8 mouse cellular contexts compared by ENCODE assay signal in the genomic region with DNA sequence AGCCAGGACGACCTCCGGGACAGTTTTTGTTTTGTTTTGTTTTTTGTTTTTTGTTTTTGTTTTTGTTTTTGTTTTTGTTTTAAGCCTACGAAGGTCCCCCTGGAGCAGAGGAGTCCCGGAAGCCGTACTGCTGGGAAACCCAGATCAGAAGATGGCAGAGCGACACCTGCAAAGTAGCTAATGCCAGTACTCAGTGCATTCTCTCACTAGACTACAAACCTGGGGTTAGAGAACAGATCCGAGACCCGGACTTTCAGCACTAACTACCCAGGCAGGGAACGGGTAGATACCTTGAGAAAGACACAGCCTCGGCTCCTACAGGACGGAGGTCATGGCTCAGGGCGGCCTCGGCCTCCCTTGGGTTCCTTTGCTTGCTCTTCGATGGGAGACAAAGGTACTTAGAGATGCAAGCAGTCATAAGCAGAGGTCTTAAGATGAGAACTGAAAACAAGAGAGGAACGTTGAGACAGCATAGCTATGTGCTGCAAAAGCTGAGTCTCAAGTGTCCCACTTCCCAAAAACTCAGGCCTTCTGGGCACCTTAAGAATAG. TPM values are rescaled to one million over a fixed set of nuclear protein-coding genes. Genes with fewer than 3 reads are reported as not detected.
DNase-seq lines count a peak whose midpoint lies in the region; ATAC-seq and TF ChIP-seq lines count a peak whose summit lies in the region.

No protein-coding gene starts in this region.

- H3K27me3 ChIP-seq in embryonic facial prominence, embryonic 14.5 days (replicated peaks; ENCODE audit: control insufficient read depth, insufficient read depth, low read length), result peaks cover 50% of the 10 kb centered on the region
- peaks cover 28% of the 10 kb centered on the region for H3K27me3 ChIP-seq in intestine, embryonic 15.5 days (replicated peaks)
- peaks cover 32% of the 10 kb centered on the region for H3K27me3 ChIP-seq in neural tube, embryonic 12.5 days (replicated peaks)

- no peaks in the 10 kb centered on the region for H3K9me3 ChIP-seq in embryonic facial prominence, embryonic 14.5 days (ENCODE audit: control insufficient read depth, low read length)
- H3K9me3 ChIP-seq in intestine, embryonic 15.5 days, result no peaks in the 10 kb centered on the region
- H3K9me3 ChIP-seq in neural tube, embryonic 12.5 days, result no peaks in the 10 kb centered on the region

- 22% methylated on average over 15 of the region's 15 CpGs for WGBS in embryonic facial prominence, embryonic 14.5 days
- WGBS in intestine, embryonic 15.5 days, result 26% methylated on average over 15 of the region's 15 CpGs
- 15% methylated on average over 15 of the region's 15 CpGs for WGBS in neural tube, embryonic 12.5 days

- peak overlapping the region; percentile 14; the same call in 1 of the 2 replicates for H3K9ac ChIP-seq in embryonic facial prominence, embryonic 14.5 days (ENCODE audit: low read depth, low read length)
- H3K9ac ChIP-seq in intestine, embryonic 15.5 days, result no peak overlapping the region
- H3K9ac ChIP-seq in neural tube, embryonic 12.5 days, result no peak overlapping the region

- peak overlapping the region; percentile 55; the same call in 1 of the 2 replicates for H3K27ac ChIP-seq in layer of hippocampus, adult 2 months
- H3K27ac ChIP-seq in embryonic facial prominence, embryonic 14.5 days (replicated peaks; ENCODE audit: low read depth, low read length), result no peak overlapping the region; the same call in 1 of the 2 replicates
- no peak overlapping the region for H3K27ac ChIP-seq in intestine, embryonic 15.5 days
- no peak overlapping the region for H3K27ac ChIP-seq in neural tube, embryonic 12.5 days

- H3K4me1 ChIP-seq in embryonic facial prominence, embryonic 14.5 days (ENCODE audit: control insufficient read depth, insufficient read depth, low read length), result no peaks in the 10 kb centered on the region
- H3K4me1 ChIP-seq in intestine, embryonic 15.5 days (replicated peaks), result peaks cover 10% of the 10 kb centered on the region
- H3K4me1 ChIP-seq in neural tube, embryonic 12.5 days, result peaks cover 25% of the 10 kb centered on the region

- ATAC-seq in embryonic facial prominence, embryonic 14.5 days (ENCODE audit: low read depth), result peak; percentile 16; the same call in 1 of the 2 replicates
- no peak for ATAC-seq in intestine, embryonic 15.5 days
- ATAC-seq in neural tube, embryonic 12.5 days (ENCODE audit: low FRiP score, low read depth), result no peak; the same call in 1 of the 2 replicates

- no peak; the same call in 1 of the 2 replicates for TF ChIP-seq CTCF in layer of hippocampus, adult 2 months (conservative IDR thresholded peaks at IDR 0.05)

- peak overlapping the region; percentile 99 for H3K4me2 ChIP-seq in embryonic facial prominence, embryonic 14.5 days (ENCODE audit: low read depth, low read length)
- peak overlapping the region; percentile 96 for H3K4me2 ChIP-seq in intestine, embryonic 15.5 days (replicated peaks)
- peak overlapping the region; percentile 99 for H3K4me2 ChIP-seq in neural tube, embryonic 12.5 days (replicated peaks)

- no peaks in the 10 kb centered on the region for H3K36me3 ChIP-seq in embryonic facial prominence, embryonic 14.5 days (ENCODE audit: control insufficient read depth, insufficient read depth, low read length)
- no peaks in the 10 kb centered on the region for H3K36me3 ChIP-seq in intestine, embryonic 15.5 days
- no peaks in the 10 kb centered on the region for H3K36me3 ChIP-seq in neural tube, embryonic 12.5 days

- no peak for DNase-seq in layer of hippocampus, adult 2 months (ENCODE audit: low spot score in 2 of 2)
- no peak for DNase-seq in layer of hippocampus, adult 18-20 months (ENCODE audit: low spot score in 2 of 2)
- DNase-seq in embryonic facial prominence, embryonic 14.5 days (ENCODE audit: low spot score), result no peak
- no peak for DNase-seq in spleen, postnatal 36 days (ENCODE audit: low spot score in 2 of 2)
- DNase-seq in adrenal gland, postnatal 4 days (ENCODE audit: low spot score in 2 of 2), result no peak
- DNase-seq in thymus, postnatal 10 days (ENCODE audit: low spot score in 2 of 2), result no peak

- peak overlapping the region; percentile 59 for H3K4me3 ChIP-seq in layer of hippocampus, adult 2 months
- H3K4me3 ChIP-seq in embryonic facial prominence, embryonic 14.5 days (ENCODE audit: low read depth, low read length), result peak overlapping the region; percentile 64
- peak overlapping the region; percentile 47 for H3K4me3 ChIP-seq in intestine, embryonic 15.5 days (replicated peaks)
- H3K4me3 ChIP-seq in neural tube, embryonic 12.5 days, result no peak overlapping the region

RNA-seq across cellular contexts. Expression of gene 1110004F10Rik, which starts 1.3 kb away (rescaled TPM):
- total RNA-seq in layer of hippocampus, adult 2 months (2021), result 100 to 1,000 TPM; 101 to 106 TPM
- total RNA-seq in layer of hippocampus, adult 18-20 months (2021), result 100 to 1,000 TPM; 102 to 104 TPM
- polyA plus RNA-seq in embryonic facial prominence, embryonic 14.5 days (2014; fragmentation: Nextera tagmentation; extraction: Ambion mirVana), result 244 and 274 TPM in 2 replicates
- polyA plus RNA-seq in intestine, embryonic 15.5 days (2015; fragmentation: Nextera tagmentation; extraction: Ambion mirVana), result 207 and 217 TPM in 2 replicates
- 310 and 312 TPM in 2 replicates for polyA plus RNA-seq in neural tube, embryonic 12.5 days (2016; fragmentation: Nextera tagmentation; extraction: Ambion mirVana)
- total RNA-seq in adrenal gland, postnatal 4 days (2021), result 100 to 1,000 TPM; 132 to 137 TPM

RNA-seq across cellular contexts. Expression of gene Sox6, which starts 1.9 kb away (rescaled TPM):
- total RNA-seq in layer of hippocampus, adult 2 months (2021), result 10 to 100 TPM; 24.3 to 31.0 TPM
- 10 to 100 TPM; 21.1 to 26.5 TPM for total RNA-seq in layer of hippocampus, adult 18-20 months (2021)
- 46.1 and 49.9 TPM in 2 replicates for polyA plus RNA-seq in embryonic facial prominence, embryonic 14.5 days (2014; fragmentation: Nextera tagmentation; extraction: Ambion mirVana)
- 36.1 and 40.1 TPM in 2 replicates for polyA plus RNA-seq in intestine, embryonic 15.5 days (2015; fragmentation: Nextera tagmentation; extraction: Ambion mirVana)
- polyA plus RNA-seq in neural tube, embryonic 12.5 days (2016; fragmentation: Nextera tagmentation; extraction: Ambion mirVana), result 67.5 and 74.2 TPM in 2 replicates
- 10 to 100 TPM; 17.1 to 18.1 TPM for total RNA-seq in adrenal gland, postnatal 4 days (2021)

RNA-seq across cellular contexts. Expression of gene Gm4353, which starts 43.9 kb away (rescaled TPM):
- 1 to 10 TPM; 3.3 to 4.7 TPM for total RNA-seq in layer of hippocampus, adult 2 months (2021)
- 1 to 10 TPM; 3.1 to 3.3 TPM for total RNA-seq in layer of hippocampus, adult 18-20 months (2021)
- 0.43 and 0.88 TPM in 2 replicates for polyA plus RNA-seq in embryonic facial prominence, embryonic 14.5 days (2014; fragmentation: Nextera tagmentation; extraction: Ambion mirVana)
- polyA plus RNA-seq in intestine, embryonic 15.5 days (2015; fragmentation: Nextera tagmentation; extraction: Ambion mirVana), result 0.44 and 0.62 TPM in 2 replicates
- polyA plus RNA-seq in neural tube, embryonic 12.5 days (2016; fragmentation: Nextera tagmentation; extraction: Ambion mirVana), result 0.40 and 1.3 TPM in 2 replicates
- total RNA-seq in adrenal gland, postnatal 4 days (2021), result 1 to 10 TPM; 2.4 to 2.5 TPM
